Mouse (Mus musculus): Measurements from ENCODE around the gene Dnttip2.

DNA sequence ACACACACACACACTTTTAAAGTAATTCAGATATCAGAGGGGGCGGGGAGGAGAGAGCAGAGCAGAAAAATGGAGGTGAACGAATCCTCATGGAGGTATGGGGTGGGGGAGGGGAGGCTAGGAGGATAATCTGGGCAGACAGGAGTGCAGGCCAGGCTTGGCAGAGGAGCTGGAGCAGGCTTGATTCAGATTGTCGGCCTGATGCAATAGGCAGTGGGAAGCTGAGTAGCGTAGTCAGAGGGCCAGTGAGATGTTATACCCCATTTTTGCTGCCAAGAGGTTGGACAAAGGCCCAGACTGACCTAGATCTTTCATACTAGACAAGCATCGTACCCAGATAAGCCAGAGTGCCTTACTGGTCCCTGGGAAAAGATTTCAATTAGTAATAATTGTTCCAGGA is 22.8 kb downstream of the Dnttip2 start:
- TF ChIP-seq CTCF (IDR thresholded peaks at IDR 0.05; ENCODE audit: extremely low read depth, insufficient read depth, insufficient read length, insufficient replicate concordance): no peak
- no peak for TF ChIP-seq POLR2A (IDR thresholded peaks at IDR 0.05; ENCODE audit: low read depth, low read length)
